In genomic region chrX:133688840-133689239, GRCm38 (mm10) we compare ENCODE assay signal across 7 mouse cellular contexts. TPM values are rescaled to one million over a fixed set of nuclear protein-coding genes. Genes with fewer than 3 reads are reported as not detected.
A peak's percentile ranks its signal among the peaks of the same experiment; 100 is the strongest.
DNase-seq lines count a peak whose midpoint lies in the region; ATAC-seq lines count a peak whose summit lies in the region.

Gene Pcdh19 (minus strand): TSS chrX:133688987.

- no peaks in the 10 kb centered on the region for H3K9me3 ChIP-seq in hindbrain, embryonic 11.5 days (ENCODE audit: control insufficient read depth, low read length)

- H3K4me3 ChIP-seq in hindbrain, embryonic 11.5 days (ENCODE audit: low read depth, low read length) = peak within 1 kb of the TSS; percentile 48

- no peaks in the 10 kb centered on the region for H3K4me1 ChIP-seq in hindbrain, embryonic 11.5 days (replicated peaks; ENCODE audit: control insufficient read depth, insufficient read depth, low read length)

- WGBS in hindbrain, embryonic 11.5 days = 20% methylated on average over 20 of the region's 26 CpGs

- peak; percentile 14 for DNase-seq in cerebellum, adult 9-11 months
- DNase-seq in frontal cortex, postnatal 14 days (ENCODE audit: low spot score in 2 of 2) = peak; percentile 54 to 56
- peak; percentile 80 for DNase-seq in hindbrain, embryonic 11.5 days (ENCODE audit: low spot score)
- DNase-seq in layer of hippocampus, postnatal 14 days (ENCODE audit: low spot score in 2 of 2) = peak; percentile 64 to 78
- peak; percentile 73 for DNase-seq in lung, postnatal 14 days
- DNase-seq in right cerebral cortex, adult 2 months (ENCODE audit: low spot score in 2 of 2) = peak; percentile 68 to 76

- peak; percentile 11 for ATAC-seq in activated CD4-positive, CD25-positive, alpha-beta regulatory T cell, adult 4 months
- peak; percentile 92 for ATAC-seq in hindbrain, embryonic 11.5 days (ENCODE audit: low FRiP score)

- peak within 1 kb of the TSS; percentile 42 for H3K9ac ChIP-seq in hindbrain, embryonic 11.5 days (ENCODE audit: low read depth, low read length)

- 0 out of 2 replicates have a peak within 1 kb of the TSS, but pooled peaks have one; percentile 42 for H3K27ac ChIP-seq in hindbrain, embryonic 11.5 days (ENCODE audit: low read depth, low read length)

- H3K4me2 ChIP-seq in hindbrain, embryonic 11.5 days (replicated peaks; ENCODE audit: low read depth, low read length) = peak within 1 kb of the TSS; percentile 83

- no peaks in the 10 kb centered on the region for H3K36me3 ChIP-seq in hindbrain, embryonic 11.5 days (ENCODE audit: control insufficient read depth, insufficient read depth, low read length)

- H3K27me3 ChIP-seq in hindbrain, embryonic 11.5 days (ENCODE audit: control insufficient read depth, insufficient read depth, low read length) = peaks cover 3% of the 10 kb centered on the region; the same call in 1 of the 2 replicates

RNA-seq across cellular contexts. Expression of gene Pcdh19, which starts in this region (rescaled TPM):
- not detected for polyA plus RNA-seq in activated CD4-positive, CD25-positive, alpha-beta regulatory T cell, adult 4 months (2017; shearing (Covaris generic))
- polyA plus RNA-seq in hindbrain, embryonic 11.5 days (2014; fragmentation: Nextera tagmentation; extraction: Ambion mirVana) = 3.3 and 4.8 TPM in 2 replicates
- total RNA-seq in layer of hippocampus, postnatal 14 days (2021) = 10 to 100 TPM; 63.4 to 65.0 TPM

Comparison
In these comparisons a context has a peak if more than half of its experiments do, and no peak if none do; other contexts are left out.
1. Peak in every context shown above with its lines: DNase-seq, ATAC-seq, H3K4me3 ChIP-seq and H3K27ac ChIP-seq.
2. Peak in ATAC-seq in activated CD4-positive, CD25-positive, alpha-beta regulatory T cell, adult 4 months; RNA of the gene not detected or under 1 TPM.
3. DNase-seq: peak in every context shown above with its lines; median percentile 80 in hindbrain, embryonic 11.5 days; 73 in lung, postnatal 14 days; 72 in right cerebral cortex, adult 2 months; 71 in layer of hippocampus, postnatal 14 days; 55 in frontal cortex, postnatal 14 days; 14 in cerebellum, adult 9-11 months.